Mouse (Mus musculus): ENCODE data around the gene Rabl6. TPM values are rescaled to one million over a fixed set of nuclear protein-coding genes. Genes with fewer than 3 reads are reported as not detected.

Gene Rabl6
- polyA plus RNA-seq, 1 experiment from 2014 or later: 61.8 TPM

DNA sequence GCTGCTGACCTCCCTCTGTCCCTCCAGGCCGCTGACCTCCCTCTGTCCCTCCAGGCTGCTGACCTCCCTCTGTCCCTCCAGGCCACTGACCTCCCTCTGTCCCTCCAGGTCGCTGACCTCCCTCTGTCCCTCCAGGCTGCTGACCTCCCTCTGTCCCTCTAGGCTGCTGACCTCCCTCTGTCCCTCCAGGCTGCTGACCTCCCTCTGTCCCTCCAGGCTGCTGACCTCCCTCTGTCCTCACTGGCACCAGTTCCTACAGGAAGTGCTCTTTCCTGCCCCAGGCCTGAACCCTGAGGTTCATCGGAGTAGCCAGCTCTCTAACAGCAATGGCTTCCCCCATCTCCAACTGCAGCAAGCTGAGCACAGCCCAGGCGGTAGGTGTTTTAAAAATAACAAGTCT, 20.4 kb upstream of the Rabl6 start:
- no peaks in the 10 kb centered on the region for H3K4me1 ChIP-seq (replicated peaks; ENCODE audit: control insufficient read depth, insufficient read depth, low read length)
- no peak for ATAC-seq (ENCODE audit: low read depth)
- no peak overlapping the region for H3K9ac ChIP-seq (ENCODE audit: low read length)
- 49% methylated on average over 4 of the region's 4 CpGs for WGBS
- H3K9me3 ChIP-seq (ENCODE audit: control insufficient read depth, low read length): no peaks in the 10 kb centered on the region
- no peak overlapping the region for H3K4me2 ChIP-seq (ENCODE audit: low read depth, low read length)
- H3K27ac ChIP-seq (ENCODE audit: low read length): no peak overlapping the region
- H3K27me3 ChIP-seq (ENCODE audit: control insufficient read depth, insufficient read depth, low read depth, low read length): no peaks in the 10 kb centered on the region
- no peaks in the 10 kb centered on the region for H3K36me3 ChIP-seq (ENCODE audit: control insufficient read depth, insufficient read depth, low read length)
- H3K4me3 ChIP-seq (ENCODE audit: low read length): no peak overlapping the region

DNA sequence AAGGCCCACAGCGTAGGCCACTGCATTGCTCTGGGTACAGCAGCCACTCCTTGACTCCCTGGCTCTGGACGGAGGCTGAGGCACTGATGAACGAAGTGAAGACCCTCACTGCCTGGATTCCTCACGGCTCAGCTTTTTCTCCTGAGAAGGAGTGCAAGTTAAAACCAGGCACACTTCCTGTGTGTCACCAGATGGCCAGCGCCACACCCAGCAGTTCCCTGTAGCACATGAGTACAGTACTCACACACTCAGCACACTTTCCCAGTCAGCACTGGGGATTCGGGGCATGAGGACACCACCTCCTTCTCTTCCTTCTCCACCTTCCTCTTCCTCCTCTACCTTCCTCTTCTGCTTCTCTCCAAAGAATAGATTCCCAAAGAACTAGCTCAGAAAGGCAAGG, 19.5 kb upstream of the Rabl6 start, which contains the start of gene Fcna:
TSS of gene Fcna (minus strand) at position 220 of the 400 bp plus-strand sequence.
- Histone ChIP-seq H3K4me2 (ENCODE audit: low read depth, low read length) (no peak within 1 kb of the TSS), H3K9me3 (ENCODE audit: control insufficient read depth, low read length) (no peaks in the 10 kb centered on the region), H3K27me3 (ENCODE audit: control insufficient read depth, insufficient read depth, low read depth, low read length) (no peaks in the 10 kb centered on the region), H3K4me1 (replicated peaks; ENCODE audit: control insufficient read depth, insufficient read depth, low read length) (no peaks in the 10 kb centered on the region), H3K4me3 (ENCODE audit: low read length) (no peak within 1 kb of the TSS), H3K9ac (ENCODE audit: low read length) (no peak within 1 kb of the TSS), H3K36me3 (ENCODE audit: control insufficient read depth, insufficient read depth, low read length) (no peaks in the 10 kb centered on the region), H3K27ac (ENCODE audit: low read length) (no peak within 1 kb of the TSS)
- WGBS: 68% methylated on average over 6 of the region's 6 CpGs
- no peak for ATAC-seq (ENCODE audit: low read depth)

DNA sequence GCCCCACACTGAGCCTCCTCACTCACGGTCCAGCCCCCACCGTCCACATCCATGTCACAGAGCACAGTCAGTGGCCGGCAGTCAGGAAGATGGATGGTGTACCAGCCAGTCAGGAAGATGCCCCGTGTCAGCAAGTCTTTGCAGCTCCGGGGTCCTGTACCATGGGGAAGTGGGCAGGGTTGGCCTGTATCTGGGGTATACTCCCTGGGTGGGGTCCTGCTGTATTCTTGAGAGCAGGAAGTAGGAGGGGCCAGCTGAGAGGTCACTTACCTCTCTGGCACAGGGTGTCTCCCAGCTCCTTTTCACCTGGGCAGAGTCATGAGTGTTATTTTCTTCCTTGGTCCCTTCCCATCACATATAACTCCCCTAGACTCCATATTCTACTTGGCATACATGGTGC, 17.7 kb upstream of the Rabl6 start:
- no peaks in the 10 kb centered on the region for H3K27me3 ChIP-seq (ENCODE audit: control insufficient read depth, insufficient read depth, low read depth, low read length)
- no peaks in the 10 kb centered on the region for H3K9me3 ChIP-seq (ENCODE audit: control insufficient read depth, low read length)
- H3K9ac ChIP-seq (ENCODE audit: low read length): no peak overlapping the region
- no peaks in the 10 kb centered on the region for H3K36me3 ChIP-seq (ENCODE audit: control insufficient read depth, insufficient read depth, low read length)
- H3K27ac ChIP-seq (ENCODE audit: low read length): no peak overlapping the region
- no peak overlapping the region for H3K4me2 ChIP-seq (ENCODE audit: low read depth, low read length)
- H3K4me1 ChIP-seq (replicated peaks; ENCODE audit: control insufficient read depth, insufficient read depth, low read length): peaks cover 5% of the 10 kb centered on the region; the same call in 1 of the 2 replicates
- no peak for ATAC-seq (ENCODE audit: low read depth)
- WGBS: 12% methylated on average over 5 of the region's 5 CpGs
- no peak overlapping the region for H3K4me3 ChIP-seq (ENCODE audit: low read length)

DNA sequence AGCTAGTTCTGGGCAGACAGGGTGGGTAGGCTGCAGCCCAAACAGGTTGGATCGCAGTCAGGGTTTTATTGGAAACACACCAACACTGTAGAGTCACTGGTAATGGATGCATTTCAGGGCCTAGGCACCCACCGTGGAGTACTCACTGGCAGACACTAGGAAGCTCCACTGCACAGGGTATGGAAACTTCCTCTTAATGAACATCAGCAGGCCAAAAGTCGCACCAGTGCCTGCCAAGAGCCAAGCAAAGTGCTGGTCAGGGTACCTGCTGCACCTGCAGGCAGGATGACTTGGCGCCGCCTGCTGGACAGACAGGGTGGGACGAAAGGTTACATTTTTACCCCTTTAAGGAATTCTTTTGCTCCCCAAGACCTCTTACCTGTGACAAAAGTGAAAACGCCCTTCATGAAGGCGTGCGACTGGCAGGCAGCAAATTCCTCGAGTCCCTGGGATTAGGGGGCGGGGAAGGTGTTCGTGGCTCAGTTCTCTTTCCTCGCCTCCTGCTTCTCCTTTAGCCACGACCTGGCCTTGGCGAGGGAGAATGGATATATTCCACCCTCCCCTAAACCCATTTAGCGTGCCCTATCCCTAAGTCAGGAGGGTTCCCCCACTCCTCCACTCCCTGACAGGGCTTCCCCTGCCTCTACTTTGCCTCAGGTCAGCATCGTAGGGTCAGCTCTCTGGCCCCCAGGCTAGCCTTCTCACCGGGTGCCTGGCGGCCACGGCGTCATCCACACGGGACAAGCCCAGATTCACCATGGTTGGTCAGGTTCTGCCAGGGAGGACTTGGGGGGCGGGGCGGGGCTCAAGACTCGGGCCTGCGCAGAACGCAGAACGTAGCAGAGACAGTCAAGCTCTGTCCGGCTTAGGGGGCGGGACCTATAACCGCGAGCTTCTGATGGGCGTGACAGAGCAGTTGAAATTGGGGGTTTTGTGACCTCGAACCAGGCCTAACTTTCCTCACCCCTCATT, 13.2 kb upstream of the Rabl6 start, which contains the start of gene Tmem141:
TSS of gene Tmem141 (minus strand) at position 777 of the 972 bp plus-strand sequence.
- peak; percentile 96 for ATAC-seq (ENCODE audit: low read depth)
- Histone ChIP-seq H3K4me3 (ENCODE audit: low read length) (peak within 1 kb of the TSS; percentile 63), H3K9ac (ENCODE audit: low read length) (peak within 1 kb of the TSS; percentile 75), H3K9me3 (ENCODE audit: control insufficient read depth, low read length) (no peaks in the 10 kb centered on the region), H3K27ac (ENCODE audit: low read length) (peak within 1 kb of the TSS; percentile 89), H3K36me3 (ENCODE audit: control insufficient read depth, insufficient read depth, low read length) (no peaks in the 10 kb centered on the region), H3K4me1 (replicated peaks; ENCODE audit: control insufficient read depth, insufficient read depth, low read length) (peaks cover 6% of the 10 kb centered on the region; the same call in 1 of the 2 replicates), H3K27me3 (ENCODE audit: control insufficient read depth, insufficient read depth, low read depth, low read length) (peaks cover 12% of the 10 kb centered on the region), H3K4me2 (ENCODE audit: low read depth, low read length) (peak within 1 kb of the TSS; percentile 93)
- WGBS: 6% methylated on average over 34 of the region's 34 CpGs

DNA sequence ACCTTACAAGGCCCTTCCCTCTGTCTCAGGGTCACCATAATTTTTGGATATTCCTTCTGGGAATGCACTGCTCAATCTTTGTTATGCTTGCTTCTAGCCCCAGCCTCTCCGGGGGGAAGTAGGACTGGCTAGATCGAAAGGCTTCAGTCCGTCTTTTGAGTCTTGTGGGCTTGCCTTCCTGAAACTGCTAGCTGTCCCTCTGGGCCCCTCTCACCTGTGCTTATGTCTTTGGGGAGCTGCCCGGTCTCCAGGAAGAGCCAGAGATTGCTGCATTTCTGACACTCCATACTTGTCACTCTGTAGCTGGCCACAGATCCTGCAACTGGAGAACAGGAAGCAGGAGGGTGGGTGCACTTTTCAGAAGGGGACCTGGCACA, 12.5 kb upstream of the Rabl6 start:
- Histone ChIP-seq H3K4me1 (replicated peaks; ENCODE audit: control insufficient read depth, insufficient read depth, low read length) (peaks cover 6% of the 10 kb centered on the region; the same call in 1 of the 2 replicates), H3K27ac (ENCODE audit: low read length) (peak overlapping the region; percentile 18; the same call in 1 of the 2 replicates), H3K27me3 (ENCODE audit: control insufficient read depth, insufficient read depth, low read depth, low read length) (peaks cover 19% of the 10 kb centered on the region), H3K9ac (ENCODE audit: low read length) (0 out of 2 replicates have a peak overlapping the region, but pooled peaks have one; percentile 28), H3K36me3 (ENCODE audit: control insufficient read depth, insufficient read depth, low read length) (no peaks in the 10 kb centered on the region), H3K4me2 (ENCODE audit: low read depth, low read length) (peak overlapping the region; percentile 93), H3K4me3 (ENCODE audit: low read length) (peak overlapping the region; percentile 63; the same call in 1 of the 2 replicates), H3K9me3 (ENCODE audit: control insufficient read depth, low read length) (no peaks in the 10 kb centered on the region)
- WGBS: 74% methylated on average over 4 of the region's 4 CpGs
- ATAC-seq (ENCODE audit: low read depth): 0 out of 2 replicates have a peak, but pooled peaks have one; percentile 11

DNA sequence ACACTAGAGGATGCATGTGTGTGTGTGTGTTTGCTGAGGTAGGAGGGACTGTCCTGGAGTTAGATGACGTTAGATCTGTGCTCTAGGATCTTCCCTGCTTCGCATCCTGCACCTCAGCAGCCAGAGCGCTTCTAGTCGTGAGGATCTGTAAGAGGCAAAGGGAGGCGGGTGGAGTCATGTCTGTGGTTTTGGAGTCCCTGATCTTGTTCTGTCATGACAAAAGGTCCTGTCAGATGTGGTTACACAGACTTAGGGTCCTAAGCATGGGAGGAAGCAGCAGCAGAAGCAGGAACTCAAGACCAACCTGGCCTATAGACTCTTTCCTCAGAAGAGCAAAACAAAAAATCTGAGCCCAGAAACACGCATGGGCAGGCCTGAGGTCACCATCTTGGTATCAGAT, 12.1 kb upstream of the Rabl6 start:
- Histone ChIP-seq H3K9me3 (ENCODE audit: control insufficient read depth, low read length) (no peaks in the 10 kb centered on the region), H3K36me3 (ENCODE audit: control insufficient read depth, insufficient read depth, low read length) (no peaks in the 10 kb centered on the region), H3K4me3 (ENCODE audit: low read length) (no peak overlapping the region), H3K27me3 (ENCODE audit: control insufficient read depth, insufficient read depth, low read depth, low read length) (peaks cover 24% of the 10 kb centered on the region), H3K9ac (ENCODE audit: low read length) (no peak overlapping the region), H3K4me2 (ENCODE audit: low read depth, low read length) (no peak overlapping the region), H3K27ac (ENCODE audit: low read length) (no peak overlapping the region), H3K4me1 (replicated peaks; ENCODE audit: control insufficient read depth, insufficient read depth, low read length) (peaks cover 6% of the 10 kb centered on the region; the same call in 1 of the 2 replicates)
- no peak for ATAC-seq (ENCODE audit: low read depth)
- 79% methylated on average over 6 of the region's 6 CpGs for WGBS

DNA sequence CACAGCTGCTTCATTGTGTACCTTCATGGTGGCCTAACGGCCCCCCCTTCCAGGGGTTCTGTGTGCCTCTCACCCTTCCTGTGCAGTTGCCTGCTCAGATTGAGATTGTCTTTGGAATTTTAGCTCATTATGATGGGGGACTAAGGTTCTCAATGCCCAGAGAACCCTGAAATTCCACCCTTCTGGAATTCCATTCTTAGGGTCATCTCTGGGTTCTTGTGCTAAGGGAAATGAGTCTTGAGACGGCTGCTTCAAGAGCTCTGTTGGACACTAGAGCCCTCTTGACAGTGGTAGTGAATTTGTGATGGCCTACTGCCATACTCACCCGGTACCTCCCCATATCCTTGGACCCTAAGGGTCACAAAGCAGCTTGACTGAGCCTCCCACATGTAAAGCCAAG, 9.3 kb upstream of the Rabl6 start, which contains the start of gene Ccdc183:
TSS of gene Ccdc183 (minus strand) at position 101 of the 400 bp plus-strand sequence.
- H3K9ac ChIP-seq (ENCODE audit: low read length): no peak within 1 kb of the TSS
- ATAC-seq (ENCODE audit: low read depth): no peak
- H3K4me1 ChIP-seq (replicated peaks; ENCODE audit: control insufficient read depth, insufficient read depth, low read length): peaks cover 6% of the 10 kb centered on the region; the same call in 1 of the 2 replicates
- no peaks in the 10 kb centered on the region for H3K9me3 ChIP-seq (ENCODE audit: control insufficient read depth, low read length)
- no peak within 1 kb of the TSS for H3K4me3 ChIP-seq (ENCODE audit: low read length)
- no peak within 1 kb of the TSS for H3K4me2 ChIP-seq (ENCODE audit: low read depth, low read length)
- WGBS: 62% methylated on average over 3 of the region's 3 CpGs
- no peak within 1 kb of the TSS for H3K27ac ChIP-seq (ENCODE audit: low read length)
- H3K36me3 ChIP-seq (ENCODE audit: control insufficient read depth, insufficient read depth, low read length): no peaks in the 10 kb centered on the region
- peaks cover 34% of the 10 kb centered on the region for H3K27me3 ChIP-seq (ENCODE audit: control insufficient read depth, insufficient read depth, low read depth, low read length)

DNA sequence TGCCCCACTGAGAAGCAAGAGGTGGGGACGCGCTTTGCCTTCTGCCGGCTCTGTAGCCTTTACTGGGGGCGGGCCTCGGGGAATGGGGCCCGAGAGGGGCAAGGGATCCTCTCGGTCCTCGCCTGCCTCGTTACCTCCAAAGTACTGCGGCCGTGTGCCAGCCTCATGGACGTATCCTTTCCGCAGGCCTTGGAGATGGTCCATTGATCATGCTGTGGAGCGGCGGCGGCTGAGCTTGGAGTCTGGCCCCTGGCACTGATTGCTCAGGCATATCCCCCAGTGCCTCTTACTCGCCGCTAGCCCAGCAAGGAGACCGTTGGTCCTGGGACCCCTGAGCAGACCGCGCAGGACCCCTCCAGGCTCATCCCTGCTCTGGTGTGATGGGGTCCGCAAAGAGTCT, 8.1 kb upstream of the Rabl6 start:
- Histone ChIP-seq H3K27ac (ENCODE audit: low read length) (no peak overlapping the region), H3K27me3 (ENCODE audit: control insufficient read depth, insufficient read depth, low read depth, low read length) (peaks cover 34% of the 10 kb centered on the region), H3K4me1 (replicated peaks; ENCODE audit: control insufficient read depth, insufficient read depth, low read length) (peaks cover 5% of the 10 kb centered on the region; the same call in 1 of the 2 replicates), H3K9ac (ENCODE audit: low read length) (no peak overlapping the region), H3K4me3 (ENCODE audit: low read length) (no peak overlapping the region), H3K4me2 (ENCODE audit: low read depth, low read length) (0 out of 2 replicates have a peak overlapping the region, but pooled peaks have one; percentile 8), H3K36me3 (ENCODE audit: control insufficient read depth, insufficient read depth, low read length) (no peaks in the 10 kb centered on the region), H3K9me3 (ENCODE audit: control insufficient read depth, low read length) (no peaks in the 10 kb centered on the region)
- 12% methylated on average over 22 of the region's 22 CpGs for WGBS
- ATAC-seq (ENCODE audit: low read depth): no peak

DNA sequence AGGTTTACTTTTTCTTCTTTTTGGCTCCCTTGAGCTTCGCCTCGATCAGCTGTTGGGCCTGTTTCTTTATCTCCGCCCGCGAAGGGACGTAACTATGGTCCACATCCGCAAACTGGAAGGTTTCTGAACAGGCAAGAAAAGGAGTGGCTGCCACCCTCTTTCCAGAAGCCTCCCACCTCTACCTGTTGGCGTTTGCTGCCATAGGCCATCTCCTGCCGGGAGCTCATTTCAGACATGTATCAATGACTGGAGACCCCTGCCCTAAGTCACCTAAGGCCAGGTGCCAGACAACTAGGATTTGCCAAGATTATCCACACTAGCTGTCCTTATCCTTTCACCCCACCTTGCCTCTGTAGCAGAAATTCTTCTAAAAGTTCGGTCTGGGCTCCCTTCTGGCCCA, 350 bp upstream of the Rabl6 start:
- peak; percentile 29 for ATAC-seq (ENCODE audit: low read depth)
- Histone ChIP-seq H3K4me2 (ENCODE audit: low read depth, low read length) (peak overlapping the region; percentile 59), H3K4me3 (ENCODE audit: low read length) (peak overlapping the region; percentile 98), H3K27ac (ENCODE audit: low read length) (no peak overlapping the region; the same call in 1 of the 2 replicates), H3K4me1 (replicated peaks; ENCODE audit: control insufficient read depth, insufficient read depth, low read length) (peaks cover 12% of the 10 kb centered on the region), H3K9ac (ENCODE audit: low read length) (peak overlapping the region; percentile 99; the same call in 1 of the 2 replicates), H3K36me3 (ENCODE audit: control insufficient read depth, insufficient read depth, low read length) (no peaks in the 10 kb centered on the region), H3K9me3 (ENCODE audit: control insufficient read depth, low read length) (no peaks in the 10 kb centered on the region), H3K27me3 (ENCODE audit: control insufficient read depth, insufficient read depth, low read depth, low read length) (peaks cover 3% of the 10 kb centered on the region; the same call in 1 of the 2 replicates)
- WGBS: 55% methylated on average over 10 of the region's 10 CpGs

All from lung, embryonic 16.5 days (tissue).